Mouse (Mus musculus): ENCODE data around the gene Dlg1. TPM values are rescaled to one million over a fixed set of nuclear protein-coding genes. Genes with fewer than 3 reads are reported as not detected.
A peak's percentile ranks its signal among the peaks of the same experiment; 100 is the strongest.

Gene Dlg1
- total RNA-seq, 1 experiment, result 70.3 TPM

GRCm38 (mm10) chr16:31652115-31652843 is 11.0 kb upstream of the Dlg1 start:
- H3K9ac ChIP-seq (ENCODE audit: insufficient read depth, low read depth, low read length, poor library complexity, severe bottlenecking), result no peak overlapping the region
- H3K4me1 ChIP-seq (ENCODE audit: control insufficient read depth in 2 of 2, insufficient read depth in 2 of 2, low read length in 2 of 2, poor library complexity in 1 of 2), result no peaks in the 10 kb centered on the region
- no peaks in the 10 kb centered on the region for H3K36me3 ChIP-seq (ENCODE audit: control insufficient read depth, insufficient read depth, low read length, poor library complexity, severe bottlenecking)
- no peak overlapping the region for H3K4me3 ChIP-seq (ENCODE audit: insufficient read depth in 1 of 2, low read depth in 1 of 2, low read length in 2 of 2, poor library complexity in 1 of 2, severe bottlenecking in 1 of 2)
- TF ChIP-seq MAFK (IDR thresholded peaks at IDR 0.05; ENCODE audit: insufficient read depth, low read depth, low read length) (no peak), ZC3H11A (IDR thresholded peaks at IDR 0.05; ENCODE audit: borderline replicate concordance, low read depth, low read length) (no peak), ZNF384 (IDR thresholded peaks at IDR 0.05; ENCODE audit: low read depth, low read length) (no peak), CHD2 (IDR thresholded peaks at IDR 0.05; ENCODE audit: low read depth, low read length) (no peak), HCFC1 (IDR thresholded peaks at IDR 0.05; ENCODE audit: borderline replicate concordance, insufficient read depth, low read length) (no peak)
- H3K27ac ChIP-seq (ENCODE audit: insufficient read depth, low read depth, low read length, poor library complexity, severe bottlenecking), result no peak overlapping the region
- H3K9me3 ChIP-seq (ENCODE audit: control insufficient read depth, insufficient read depth, low read depth, low read length), result no peaks in the 10 kb centered on the region
- in situ Hi-C loops (cut with MboI; ENCODE audit: low sequenced_read_pairs in 2 of 2, unreplicated experiment in 2 of 2), result no loop called here
- DNase-seq (ENCODE audit: low read depth, low spot score), result no peak

GRCm38 (mm10) chr16:31653616-31654015 is 9.6 kb upstream of the Dlg1 start:
- Histone ChIP-seq H3K36me3 (ENCODE audit: control insufficient read depth, insufficient read depth, low read length, poor library complexity, severe bottlenecking) (no peaks in the 10 kb centered on the region), H3K9me3 (ENCODE audit: control insufficient read depth, insufficient read depth, low read depth, low read length) (no peaks in the 10 kb centered on the region), H3K4me1 (ENCODE audit: control insufficient read depth in 2 of 2, insufficient read depth in 2 of 2, low read length in 2 of 2, poor library complexity in 1 of 2) (no peaks in the 10 kb centered on the region), H3K27ac (ENCODE audit: insufficient read depth, low read depth, low read length, poor library complexity, severe bottlenecking) (no peak overlapping the region), H3K9ac (ENCODE audit: insufficient read depth, low read depth, low read length, poor library complexity, severe bottlenecking) (no peak overlapping the region), H3K4me3 (ENCODE audit: insufficient read depth in 1 of 2, low read depth in 1 of 2, low read length in 2 of 2, poor library complexity in 1 of 2, severe bottlenecking in 1 of 2) (no peak overlapping the region)
- DNase-seq (ENCODE audit: low read depth, low spot score), result no peak
- TF ChIP-seq HCFC1 (IDR thresholded peaks at IDR 0.05; ENCODE audit: borderline replicate concordance, insufficient read depth, low read length), result no peak
- peak; percentile 87 for TF ChIP-seq MAFK (IDR thresholded peaks at IDR 0.05; ENCODE audit: insufficient read depth, low read depth, low read length)
- in situ Hi-C loops (cut with MboI; ENCODE audit: low sequenced_read_pairs in 2 of 2, unreplicated experiment in 2 of 2), result no loop called here

- no peak overlapping the region for H3K27ac ChIP-seq (ENCODE audit: insufficient read depth, low read depth, low read length, poor library complexity, severe bottlenecking)
- H3K9me3 ChIP-seq (ENCODE audit: control insufficient read depth, insufficient read depth, low read depth, low read length), result no peaks in the 10 kb centered on the region
- H3K36me3 ChIP-seq (ENCODE audit: control insufficient read depth, insufficient read depth, low read length, poor library complexity, severe bottlenecking), result no peaks in the 10 kb centered on the region
- H3K4me3 ChIP-seq (ENCODE audit: insufficient read depth in 1 of 2, low read depth in 1 of 2, low read length in 2 of 2, poor library complexity in 1 of 2, severe bottlenecking in 1 of 2), result no peak overlapping the region
- no peak for DNase-seq (ENCODE audit: low read depth, low spot score)
- no peak for TF ChIP-seq ZNF384 (IDR thresholded peaks at IDR 0.05; ENCODE audit: low read depth, low read length)
- TF ChIP-seq ZC3H11A (IDR thresholded peaks at IDR 0.05; ENCODE audit: borderline replicate concordance, low read depth, low read length), result no peak
- no peak for TF ChIP-seq CHD2 (IDR thresholded peaks at IDR 0.05; ENCODE audit: low read depth, low read length)
- TF ChIP-seq HCFC1 (IDR thresholded peaks at IDR 0.05; ENCODE audit: borderline replicate concordance, insufficient read depth, low read length), result no peak
- TF ChIP-seq MAFK (IDR thresholded peaks at IDR 0.05; ENCODE audit: insufficient read depth, low read depth, low read length), result no peak
- H3K9ac ChIP-seq (ENCODE audit: insufficient read depth, low read depth, low read length, poor library complexity, severe bottlenecking), result no peak overlapping the region
- in situ Hi-C loops (cut with MboI; ENCODE audit: low sequenced_read_pairs in 2 of 2, unreplicated experiment in 2 of 2), result no loop called here
- no peaks in the 10 kb centered on the region for H3K4me1 ChIP-seq (ENCODE audit: control insufficient read depth in 2 of 2, insufficient read depth in 2 of 2, low read length in 2 of 2, poor library complexity in 1 of 2)
Observed at GRCm38 (mm10) chr16:31654021-31654420, 9.2 kb upstream of the Dlg1 start.

GRCm38 (mm10) chr16:31655531-31655930 is 7.7 kb upstream of the Dlg1 start:
- no peak overlapping the region for H3K4me3 ChIP-seq (ENCODE audit: insufficient read depth in 1 of 2, low read depth in 1 of 2, low read length in 2 of 2, poor library complexity in 1 of 2, severe bottlenecking in 1 of 2)
- no peak for TF ChIP-seq ZC3H11A (IDR thresholded peaks at IDR 0.05; ENCODE audit: borderline replicate concordance, low read depth, low read length)
- no peak for TF ChIP-seq CHD2 (IDR thresholded peaks at IDR 0.05; ENCODE audit: low read depth, low read length)
- no peak for TF ChIP-seq MAFK (IDR thresholded peaks at IDR 0.05; ENCODE audit: insufficient read depth, low read depth, low read length)
- no peak for TF ChIP-seq HCFC1 (IDR thresholded peaks at IDR 0.05; ENCODE audit: borderline replicate concordance, insufficient read depth, low read length)
- TF ChIP-seq ZNF384 (IDR thresholded peaks at IDR 0.05; ENCODE audit: low read depth, low read length), result no peak
- H3K9ac ChIP-seq (ENCODE audit: insufficient read depth, low read depth, low read length, poor library complexity, severe bottlenecking), result no peak overlapping the region
- no peak for DNase-seq (ENCODE audit: low read depth, low spot score)
- no peaks in the 10 kb centered on the region for H3K36me3 ChIP-seq (ENCODE audit: control insufficient read depth, insufficient read depth, low read length, poor library complexity, severe bottlenecking)
- no peaks in the 10 kb centered on the region for H3K4me1 ChIP-seq (ENCODE audit: control insufficient read depth in 2 of 2, insufficient read depth in 2 of 2, low read length in 2 of 2, poor library complexity in 1 of 2)
- H3K27ac ChIP-seq (ENCODE audit: insufficient read depth, low read depth, low read length, poor library complexity, severe bottlenecking), result no peak overlapping the region
- in situ Hi-C loops (cut with MboI; ENCODE audit: low sequenced_read_pairs in 2 of 2, unreplicated experiment in 2 of 2), result no loop called here
- H3K9me3 ChIP-seq (ENCODE audit: control insufficient read depth, insufficient read depth, low read depth, low read length), result no peaks in the 10 kb centered on the region

Data from ES-E14 (cell line).